In the genomic region with DNA sequence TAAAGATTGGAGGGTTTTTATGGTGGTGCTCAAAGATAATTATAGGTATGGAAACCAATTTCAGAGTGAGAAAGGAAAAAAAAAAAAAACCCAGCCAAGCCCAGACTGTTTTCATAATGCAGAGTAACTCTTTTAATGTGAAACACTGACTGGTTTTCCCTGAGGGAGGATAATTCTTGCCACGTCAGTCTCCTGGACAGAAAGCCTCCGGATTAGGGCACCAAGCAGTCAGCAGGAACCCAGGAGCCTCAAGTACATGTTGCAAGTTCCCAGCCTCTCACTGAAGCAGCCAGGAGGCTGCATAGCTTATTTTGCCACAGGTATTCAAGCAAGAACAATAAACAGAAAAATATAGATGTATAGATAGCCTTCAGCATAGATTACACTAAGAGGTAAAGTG, we compare ENCODE assay signal across 23 mouse cellular contexts.
DNase-seq lines count a peak whose midpoint lies in the region; ATAC-seq and TF ChIP-seq lines count a peak whose summit lies in the region.
"Had no signal": no experiment of that assay in that cellular context is flagged by ENCODE, and none has a peak within 500 bp of the region (broad histone marks: within the 10 kb centered on the region; RNA-seq: fewer than 3 reads in every experiment).

No protein-coding gene starts in this region.

- H3K9me3 ChIP-seq in hindbrain, embryonic 13.5 days, result no peaks in the 10 kb centered on the region
- H3K9me3 ChIP-seq in hindbrain, embryonic 10.5 days, result no peaks in the 10 kb centered on the region
- H3K9me3 ChIP-seq in embryonic facial prominence, embryonic 11.5 days (replicated peaks; ENCODE audit: control insufficient read depth, low read length), result no peaks in the 10 kb centered on the region
- no peaks in the 10 kb centered on the region for H3K9me3 ChIP-seq in stomach, postnatal 0 days (ENCODE audit: control insufficient read depth, low read length)
- H3K9me3 ChIP-seq: limb, embryonic 15.5 days; liver, embryonic 15.5 days had no signal

- no peaks in the 10 kb centered on the region for H3K27me3 ChIP-seq in hindbrain, embryonic 13.5 days
- no peaks in the 10 kb centered on the region for H3K27me3 ChIP-seq in hindbrain, embryonic 10.5 days (ENCODE audit: insufficient read depth, poor library complexity, severe bottlenecking)
- no peaks in the 10 kb centered on the region for H3K27me3 ChIP-seq in embryonic facial prominence, embryonic 11.5 days (ENCODE audit: control insufficient read depth, insufficient read depth, low read length)
- no peaks in the 10 kb centered on the region for H3K27me3 ChIP-seq in stomach, postnatal 0 days (ENCODE audit: control insufficient read depth, insufficient read depth, low read length)
- H3K27me3 ChIP-seq: limb, embryonic 15.5 days; liver, embryonic 15.5 days had no signal

- DNase-seq in embryo, embryonic 11 days, result peak; percentile 19
- DNase-seq in embryo, embryonic 9.5 days (ENCODE audit: extremely low spot score), result no peak
- DNase-seq in hindbrain, embryonic 10.5 days (ENCODE audit: low spot score), result no peak
- peak; percentile 61 for DNase-seq in embryonic facial prominence, embryonic 11.5 days (ENCODE audit: low spot score)
- peak; percentile 11 for DNase-seq in mesoderm, embryonic 11.5 days (ENCODE audit: low read depth, low spot score)
- no peak for DNase-seq in T-cell, adult 2 months (ENCODE audit: low spot score)
- DNase-seq in stomach, postnatal 0 days (ENCODE audit: low spot score), result no peak
- DNase-seq: adrenal gland, postnatal 25 days; cerebellum, adult 11 months; gastrocnemius, postnatal 14 days; heart, adult 2 months; heart, postnatal 4 days; kidney, adult 11 months; lung, postnatal 10 days; right cerebral cortex, postnatal 25 days; thymus, adult 18-20 months had no signal

- TF ChIP-seq CTCF in stomach, postnatal 0 days (IDR thresholded peaks at IDR 0.05; ENCODE audit: low read depth), result no peak

- no peak overlapping the region for H3K4me3 ChIP-seq in hindbrain, embryonic 13.5 days
- H3K4me3 ChIP-seq in hindbrain, embryonic 10.5 days, result no peak overlapping the region
- no peak overlapping the region for H3K4me3 ChIP-seq in embryonic facial prominence, embryonic 11.5 days (ENCODE audit: low read depth, low read length)
- H3K4me3 ChIP-seq in stomach, postnatal 0 days (ENCODE audit: low read depth, low read length), result no peak overlapping the region
- H3K4me3 ChIP-seq: heart, adult 2 months; limb, embryonic 15.5 days; liver, embryonic 15.5 days; myocyte had no signal

- no peak for TF ChIP-seq EP300 in stomach, postnatal 0 days (optimal IDR thresholded peaks at IDR 0.05)

- H3K27ac ChIP-seq in hindbrain, embryonic 13.5 days, result peak overlapping the region; percentile 42; the same call in 1 of the 2 replicates
- H3K27ac ChIP-seq in hindbrain, embryonic 10.5 days, result no peak overlapping the region
- H3K27ac ChIP-seq in embryonic facial prominence, embryonic 11.5 days (replicated peaks; ENCODE audit: low read depth, low read length), result no peak overlapping the region
- no peak overlapping the region for H3K27ac ChIP-seq in stomach, postnatal 0 days (replicated peaks)
- H3K27ac ChIP-seq: heart, adult 2 months; hindbrain, postnatal 0 days; kidney, postnatal 0 days; limb, embryonic 15.5 days; liver, embryonic 15.5 days had no signal

- H3K36me3 ChIP-seq in hindbrain, embryonic 13.5 days, result no peaks in the 10 kb centered on the region
- no peaks in the 10 kb centered on the region for H3K36me3 ChIP-seq in hindbrain, embryonic 10.5 days
- no peaks in the 10 kb centered on the region for H3K36me3 ChIP-seq in embryonic facial prominence, embryonic 11.5 days (replicated peaks; ENCODE audit: control insufficient read depth, insufficient read depth, low read depth, low read length)
- no peaks in the 10 kb centered on the region for H3K36me3 ChIP-seq in stomach, postnatal 0 days (ENCODE audit: control insufficient read depth, insufficient read depth, low read length)
- H3K36me3 ChIP-seq: G1E; limb, embryonic 15.5 days; liver, embryonic 15.5 days had no signal

- H3K4me1 ChIP-seq in hindbrain, embryonic 13.5 days (replicated peaks), result peaks cover 9% of the 10 kb centered on the region; the same call in 1 of the 2 replicates
- H3K4me1 ChIP-seq in hindbrain, embryonic 10.5 days (replicated peaks), result no peaks in the 10 kb centered on the region
- H3K4me1 ChIP-seq in embryonic facial prominence, embryonic 11.5 days (ENCODE audit: control insufficient read depth, insufficient read depth, low read length), result no peaks in the 10 kb centered on the region
- H3K4me1 ChIP-seq in stomach, postnatal 0 days (replicated peaks; ENCODE audit: control insufficient read depth, insufficient read depth), result no peaks in the 10 kb centered on the region
- H3K4me1 ChIP-seq: liver, embryonic 15.5 days had no signal

- no peak overlapping the region for H3K9ac ChIP-seq in hindbrain, embryonic 13.5 days
- no peak overlapping the region for H3K9ac ChIP-seq in embryonic facial prominence, embryonic 11.5 days (replicated peaks; ENCODE audit: low read length)
- H3K9ac ChIP-seq in stomach, postnatal 0 days (ENCODE audit: low read length), result no peak overlapping the region
- H3K9ac ChIP-seq: limb, embryonic 15.5 days; liver, embryonic 15.5 days had no signal

- WGBS in hindbrain, embryonic 13.5 days, result 22% methylated on average over 2 of the region's 2 CpGs
- 62% methylated on average over 2 of the region's 2 CpGs for WGBS in hindbrain, embryonic 10.5 days
- 17% methylated on average over 2 of the region's 2 CpGs for WGBS in embryonic facial prominence, embryonic 11.5 days
- 58% methylated on average over 2 of the region's 2 CpGs for WGBS in stomach, postnatal 0 days

- no peak overlapping the region for H3K4me2 ChIP-seq in hindbrain, embryonic 13.5 days
- H3K4me2 ChIP-seq in embryonic facial prominence, embryonic 11.5 days (ENCODE audit: low read depth, low read length), result no peak overlapping the region
- no peak overlapping the region for H3K4me2 ChIP-seq in stomach, postnatal 0 days (replicated peaks; ENCODE audit: low read depth)
- H3K4me2 ChIP-seq: limb, embryonic 15.5 days; liver, embryonic 15.5 days had no signal

- no peak for ATAC-seq in hindbrain, embryonic 13.5 days (ENCODE audit: low FRiP score)
- no peak for ATAC-seq in embryonic facial prominence, embryonic 11.5 days (replicated peaks; ENCODE audit: insufficient number of reproducible peaks, low FRiP score, low TSS enrichment, low read depth)
- no peak for ATAC-seq in stomach, postnatal 0 days (ENCODE audit: low FRiP score, low TSS enrichment)

Comparison
In these comparisons a context has a peak if more than half of its experiments do, and no peak if none do; other contexts are left out.
1. DNase-seq: peak in embryo, embryonic 11 days (single experiment), embryonic facial prominence, embryonic 11.5 days (single experiment) and mesoderm, embryonic 11.5 days (single experiment); none in embryo, embryonic 9.5 days (single experiment), hindbrain, embryonic 10.5 days (single experiment), T-cell, adult 2 months (single experiment) and stomach, postnatal 0 days (single experiment).